Mouse (Mus musculus) 416B (cell line): ENCODE results near the gene Vps52.

Experiments
- DNase-seq: peaks from one replicate; pipeline ENCODE4 v3.0.0; 2011; ENCODE audit warnings: low read depth

The Vps52 gene

GRCm38 (mm10) chr17:33920282-33921097 is 35.1 kb upstream of the Vps52 start:
- DNase-seq, result peak; percentile 92

DNA sequence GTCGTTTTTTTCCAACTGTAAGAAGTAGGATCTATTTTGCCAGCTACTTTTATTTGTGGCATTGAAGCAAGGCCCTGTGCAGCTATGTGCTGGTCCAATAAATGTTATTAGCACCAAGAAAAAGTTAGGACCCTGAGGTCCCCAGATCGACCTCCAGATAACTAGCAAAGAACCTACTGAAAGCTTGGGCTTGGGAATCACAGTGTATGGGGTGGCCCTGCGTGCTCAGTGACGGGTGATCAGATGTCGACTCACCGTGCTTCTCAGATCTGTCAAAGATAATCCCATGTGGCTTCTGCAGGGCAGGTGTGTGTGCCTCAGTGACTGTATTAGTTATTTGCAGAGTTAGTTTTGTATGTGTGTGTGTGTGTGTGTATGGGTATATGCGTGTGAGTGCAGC is 34.3 kb upstream of the Vps52 start:
- no peak for DNase-seq

GRCm38 (mm10) chr17:33924577-33925283 is 30.9 kb upstream of the Vps52 start:
- peak; percentile 74 for DNase-seq

DNA sequence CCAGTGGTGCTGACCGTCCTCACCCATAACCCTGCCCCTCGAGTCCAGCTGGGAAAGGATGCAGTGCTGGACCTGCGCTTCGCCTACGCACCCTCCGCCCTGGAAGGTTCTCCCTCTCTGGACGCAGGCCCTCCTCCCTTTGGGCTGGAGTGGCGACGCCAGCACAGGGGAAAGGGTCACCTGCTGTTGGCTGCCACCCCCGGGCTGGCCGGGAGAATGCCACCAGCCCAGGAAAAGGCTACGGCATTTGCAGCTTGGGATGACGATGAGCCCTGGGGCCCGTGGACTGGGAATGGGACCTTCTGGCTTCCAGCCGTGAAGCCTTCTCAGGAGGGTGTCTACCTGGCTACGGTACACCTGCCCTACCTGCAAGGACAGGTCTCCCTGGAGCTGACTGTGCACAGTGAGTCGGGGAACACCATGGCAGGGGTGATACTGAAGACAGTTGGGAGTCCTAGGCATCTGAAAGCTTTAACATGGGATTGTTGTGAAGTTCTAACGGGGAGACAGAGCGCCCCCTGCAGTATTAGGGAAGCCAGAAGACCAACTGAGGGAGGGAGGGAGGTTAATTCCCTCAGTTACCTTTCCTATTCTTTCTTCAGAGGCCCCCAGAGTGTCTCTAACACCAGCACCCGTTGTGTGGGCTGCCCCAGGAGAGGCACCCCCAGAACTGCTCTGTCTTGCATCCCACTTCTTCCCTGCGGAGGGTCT is 30.1 kb upstream of the Vps52 start:
- DNase-seq, result no peak

DNA sequence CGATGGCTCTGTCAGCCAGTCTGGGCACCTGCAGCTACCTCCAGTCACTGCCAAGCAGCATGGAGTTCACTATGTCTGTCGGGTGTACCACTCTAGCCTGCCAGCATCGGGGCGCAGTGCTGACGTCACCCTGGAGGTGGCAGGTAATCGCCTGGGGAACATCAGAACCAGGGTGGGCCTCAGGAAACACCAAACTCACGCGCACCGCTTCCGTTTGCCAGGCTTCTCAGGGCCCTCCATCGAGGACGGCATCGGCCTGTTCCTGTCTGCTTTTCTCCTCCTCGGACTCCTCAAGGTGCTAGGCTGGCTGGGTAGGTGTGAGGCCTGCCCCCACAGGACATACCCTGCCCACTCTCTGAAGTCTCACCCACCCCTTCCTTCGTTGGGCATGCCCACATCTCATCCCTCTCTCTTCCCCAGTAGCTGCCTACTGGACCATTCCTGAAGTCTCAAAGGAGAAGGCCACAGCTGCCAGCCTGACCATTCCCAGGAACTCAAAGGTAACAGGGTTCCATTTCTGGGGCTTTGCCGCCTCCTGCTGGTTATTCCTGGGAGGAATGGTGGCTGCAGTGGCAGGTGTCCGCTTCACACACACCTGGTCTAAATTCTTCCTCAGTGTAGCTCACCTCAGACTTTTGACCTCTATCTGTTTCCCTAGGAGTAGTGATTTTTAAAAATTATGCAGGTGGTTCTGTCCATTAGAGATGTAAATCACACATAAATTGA is 29.2 kb upstream of the Vps52 start:
- DNase-seq, result no peak

DNA sequence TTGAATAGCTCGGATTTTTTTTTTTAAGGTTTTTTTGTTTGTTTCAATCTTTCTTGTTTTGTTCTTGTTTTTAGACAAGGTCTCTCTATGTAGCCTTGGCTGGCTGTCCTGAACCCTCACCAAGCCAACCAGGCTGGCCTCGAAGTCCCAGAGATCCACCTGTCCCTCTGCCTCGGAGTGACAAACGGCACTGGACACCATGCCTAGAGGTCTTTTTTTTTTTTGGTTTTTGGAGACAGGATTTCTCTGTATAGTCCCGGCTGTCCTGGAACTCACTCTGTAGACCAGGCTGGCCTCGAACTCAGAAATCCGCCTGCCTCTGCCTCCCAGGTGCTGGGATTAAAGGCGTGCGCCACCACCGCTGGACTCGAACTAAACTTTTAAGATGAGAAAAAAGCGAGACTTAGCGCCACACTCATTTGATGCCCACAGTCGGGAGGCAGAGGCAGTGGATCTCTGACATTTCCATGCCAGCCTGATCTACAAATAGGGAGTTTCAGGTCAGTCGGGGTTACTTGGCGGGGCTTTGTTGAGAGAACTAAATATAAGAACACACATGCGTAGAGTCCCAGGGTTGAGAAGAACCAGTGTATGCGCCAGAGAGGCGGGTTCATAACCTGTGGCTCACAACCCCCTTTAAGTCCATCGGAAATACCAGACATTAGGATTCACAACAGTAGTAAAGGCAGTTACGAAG is 27.2 kb upstream of the Vps52 start:
- no peak for DNase-seq

- DNase-seq, result peak; percentile 89
Measured at GRCm38 (mm10) chr17:33929371-33930279, 26.0 kb upstream of the Vps52 start, which contains the start of gene Rgl2. Gene Rgl2, plus strand, starts transcription at chr17:33929543.

DNA sequence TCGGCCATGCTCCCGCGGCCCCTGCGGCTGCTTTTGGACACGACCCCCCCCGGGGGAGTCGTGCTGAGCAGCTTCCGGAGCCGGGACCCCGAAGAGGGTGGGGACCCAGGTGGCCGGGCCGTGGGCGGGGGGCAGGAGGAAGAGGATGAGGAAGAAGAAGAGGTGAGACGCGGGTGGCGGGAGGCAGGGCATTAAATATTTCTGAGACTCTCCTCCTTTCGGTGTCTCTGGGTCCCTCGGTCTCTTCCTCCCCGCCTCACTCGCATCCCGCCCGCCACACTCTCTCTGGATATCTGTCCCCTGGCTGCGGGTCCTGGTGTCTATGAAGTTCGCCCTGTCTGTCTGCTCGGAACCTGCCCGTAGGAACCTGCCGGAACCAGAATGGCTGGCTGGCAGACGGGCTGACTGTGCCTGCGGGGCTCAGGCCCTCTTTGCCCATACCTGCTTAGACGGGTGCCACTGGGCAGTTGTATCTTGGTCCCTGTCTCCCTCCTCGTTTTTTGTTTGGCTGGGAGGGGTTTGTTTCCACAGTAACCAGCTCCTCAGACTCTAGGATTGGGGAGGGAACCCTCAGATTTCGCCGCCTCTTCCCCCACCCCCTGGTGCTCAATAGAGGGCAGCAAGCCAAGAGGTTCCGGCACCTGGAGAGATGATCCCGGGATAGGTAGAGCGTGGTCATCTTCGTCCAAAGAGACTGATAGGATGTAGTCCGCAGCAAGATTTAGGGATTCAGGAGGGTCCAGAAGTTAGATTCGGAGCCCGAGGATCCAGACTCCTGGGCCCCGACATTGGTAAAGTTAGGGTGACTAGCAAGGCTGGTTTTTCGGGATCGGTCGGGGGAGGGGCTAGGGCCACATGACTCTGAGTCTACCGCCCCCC is 25.1 kb upstream of the Vps52 start:
- peak; percentile 65 for DNase-seq

DNA sequence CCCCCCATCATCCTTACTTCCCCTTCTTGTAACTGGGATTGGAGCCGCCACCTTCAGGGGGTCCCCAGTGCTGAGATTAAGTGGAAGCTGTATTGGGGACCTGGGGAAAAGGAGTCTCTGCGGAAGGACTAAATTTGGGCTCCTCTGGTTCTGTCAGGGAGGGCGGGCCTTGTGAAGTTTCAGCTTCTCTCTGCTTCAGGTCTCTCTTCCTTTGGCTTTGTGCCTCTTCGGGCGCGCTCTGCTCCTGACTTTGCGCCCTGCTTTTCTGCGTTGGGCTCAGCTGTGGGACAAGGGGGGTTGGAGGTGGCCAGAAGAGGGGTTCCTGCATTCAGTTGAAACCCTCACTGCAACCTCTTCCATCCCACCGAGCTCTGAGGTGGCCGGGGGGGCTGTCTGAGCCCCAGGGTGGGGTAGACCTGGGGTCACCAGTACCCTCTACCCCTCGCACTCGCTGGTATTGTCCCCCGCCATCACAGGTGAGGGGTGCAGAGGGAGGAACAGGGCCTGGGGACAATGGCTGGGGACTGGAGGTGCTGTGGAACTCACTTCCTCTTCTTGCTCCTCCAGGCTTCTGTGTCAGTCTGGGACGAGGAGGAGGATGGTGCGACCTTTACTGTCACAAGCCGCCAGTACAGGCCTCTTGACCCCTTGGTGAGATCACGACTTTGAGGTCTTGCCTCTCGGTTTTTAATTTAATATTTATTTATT is 24.3 kb upstream of the Vps52 start:
- DNase-seq, result no peak

DNA sequence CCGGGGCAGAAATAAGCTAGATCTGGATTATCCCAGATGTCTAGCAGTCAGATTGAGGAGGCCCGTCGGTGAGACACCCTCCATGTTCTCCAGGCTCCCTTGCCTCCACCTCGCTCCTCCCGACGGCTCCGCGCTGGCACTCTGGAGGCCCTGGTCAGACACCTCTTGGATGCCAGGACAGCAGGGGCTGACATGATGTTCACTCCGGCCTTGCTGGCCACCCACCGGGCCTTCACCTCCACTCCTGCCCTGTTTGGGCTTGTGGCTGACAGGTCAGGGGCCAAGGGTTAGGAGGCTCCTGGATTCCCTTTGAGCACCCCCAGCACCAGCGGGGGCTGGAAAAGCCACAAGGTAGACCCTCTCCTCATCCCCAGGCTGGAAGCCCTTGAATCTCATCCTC is 23.7 kb upstream of the Vps52 start:
- DNase-seq, result no peak

DNA sequence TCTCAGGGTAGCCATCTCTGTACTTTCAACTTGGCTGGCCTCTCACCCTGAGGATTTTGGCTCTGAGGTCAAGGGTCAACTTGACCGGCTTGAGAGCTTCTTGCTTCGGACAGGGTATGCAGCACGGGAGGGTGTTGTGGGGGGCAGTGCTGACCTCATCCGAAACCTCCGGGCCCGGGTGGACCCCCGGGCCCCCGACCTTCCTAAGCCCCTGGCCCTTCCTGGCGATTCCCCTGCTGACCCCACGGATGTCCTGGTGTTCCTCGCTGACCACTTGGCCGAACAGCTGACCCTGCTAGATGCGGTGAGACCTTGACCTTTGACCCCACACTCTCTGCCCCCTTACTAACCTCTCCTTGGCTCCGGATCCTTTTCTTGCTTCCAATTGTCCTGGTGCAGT is 23.2 kb upstream of the Vps52 start:
- no peak for DNase-seq

DNA sequence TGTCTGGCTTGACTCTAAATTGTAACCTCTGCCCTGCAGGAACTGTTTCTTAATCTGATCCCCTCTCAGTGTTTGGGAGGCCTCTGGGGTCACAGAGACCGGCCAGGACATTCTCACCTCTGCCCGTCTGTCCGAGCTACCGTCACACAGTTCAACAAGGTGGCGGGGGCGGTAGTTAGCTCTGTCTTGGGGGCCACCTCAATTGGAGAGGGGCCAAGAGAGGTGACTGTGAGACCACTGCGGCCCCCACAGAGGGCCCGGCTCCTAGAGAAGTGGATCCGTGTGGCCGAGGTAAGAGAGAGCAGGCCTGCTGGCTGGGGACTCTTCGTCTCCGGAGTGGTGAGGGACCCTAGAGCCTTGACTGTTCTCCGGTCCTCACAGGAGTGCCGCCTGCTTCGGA is 22.6 kb upstream of the Vps52 start:
- no peak for DNase-seq

DNA sequence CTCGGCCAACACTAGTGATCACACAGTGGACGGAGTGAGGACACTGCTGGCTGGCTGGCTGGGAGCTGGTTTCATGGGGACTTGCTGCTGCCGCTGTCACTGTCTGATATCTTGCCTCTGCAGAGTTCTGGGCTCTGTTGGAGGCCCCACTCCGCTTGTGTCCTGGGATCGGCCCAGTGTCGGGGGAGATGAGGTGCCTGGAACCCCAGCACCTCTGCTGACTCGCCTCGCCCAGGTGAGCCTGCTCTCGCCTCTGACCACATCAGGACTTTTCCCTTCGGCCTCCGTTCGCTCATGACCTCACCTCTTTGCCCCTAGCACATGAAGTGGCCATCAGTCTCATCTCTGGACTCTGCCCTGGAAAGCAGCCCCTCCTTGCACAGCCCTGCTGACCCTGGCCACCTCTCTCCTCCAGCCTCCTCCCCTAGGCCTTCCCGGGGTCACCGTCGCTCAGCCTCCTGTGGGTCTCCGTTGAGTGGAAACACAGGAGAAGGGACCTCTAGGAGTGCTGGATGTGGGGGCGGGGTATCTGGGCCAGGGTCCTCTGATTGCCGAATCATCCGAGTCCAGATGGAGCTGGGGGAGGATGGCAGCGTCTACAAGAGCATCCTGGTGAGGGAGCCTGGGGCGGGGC is 20.1 kb upstream of the Vps52 start:
- DNase-seq, result no peak

- DNase-seq, result no peak
Measured at GRCm38 (mm10) chr17:33936993-33937392, 18.6 kb upstream of the Vps52 start.

DNA sequence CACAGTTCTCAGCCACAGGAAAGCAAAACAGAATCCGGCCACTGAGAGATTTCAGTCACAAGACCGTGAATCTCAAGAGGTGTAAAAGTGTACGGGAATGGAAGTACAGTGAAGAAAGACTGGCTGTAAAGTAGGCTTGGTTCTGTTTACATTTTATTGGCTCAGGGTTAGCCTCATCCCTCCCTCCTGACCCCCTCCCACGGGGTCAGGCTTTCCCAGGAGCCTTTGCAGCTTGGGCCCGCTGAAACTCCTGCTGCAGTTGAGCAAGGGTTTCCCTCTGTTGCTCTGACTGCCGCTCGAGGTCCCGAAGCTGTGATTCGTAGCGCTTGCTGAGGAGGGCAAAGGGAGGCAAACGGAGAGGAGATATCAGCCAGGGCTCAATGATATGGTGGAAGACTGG is 16.8 kb upstream of the Vps52 start:
- no peak for DNase-seq

DNA sequence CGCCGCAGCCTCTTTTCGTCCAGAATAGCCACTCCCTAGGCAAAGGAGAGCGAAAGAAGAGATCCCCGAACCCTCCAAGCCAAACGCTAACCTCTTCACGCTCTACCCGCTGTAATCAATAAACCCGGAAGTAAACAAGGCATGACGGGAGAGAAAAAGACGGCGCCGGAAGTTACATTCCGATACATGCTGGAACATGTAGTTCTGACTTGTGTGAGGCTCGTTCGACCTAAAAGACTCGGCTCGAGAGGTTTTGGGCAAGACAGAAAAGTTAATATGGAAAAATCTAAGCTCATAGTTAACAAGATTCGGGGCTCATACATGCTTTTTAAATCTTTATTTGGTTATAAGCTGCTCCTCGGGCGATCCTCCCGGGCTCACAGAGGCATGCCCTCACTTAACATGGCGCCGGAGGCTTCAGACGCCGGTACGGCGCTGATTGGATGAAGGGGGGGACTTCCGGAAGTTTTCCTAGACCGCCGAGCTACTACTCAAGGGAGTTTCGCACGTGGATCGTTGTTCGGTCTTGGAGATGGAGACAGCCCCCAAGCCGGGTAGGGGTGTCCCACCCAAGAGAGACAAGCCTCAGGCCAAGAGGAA is 15.3 kb upstream of the Vps52 start, which contains the start of the genes Pfdn6 and Wdr46:
Pfdn6 (minus strand) TSS at position 138 of the 600 bp plus-strand sequence.
Wdr46 (plus strand) TSS at position 455 of the 600 bp plus-strand sequence.
- peak; percentile 96 for DNase-seq

DNA sequence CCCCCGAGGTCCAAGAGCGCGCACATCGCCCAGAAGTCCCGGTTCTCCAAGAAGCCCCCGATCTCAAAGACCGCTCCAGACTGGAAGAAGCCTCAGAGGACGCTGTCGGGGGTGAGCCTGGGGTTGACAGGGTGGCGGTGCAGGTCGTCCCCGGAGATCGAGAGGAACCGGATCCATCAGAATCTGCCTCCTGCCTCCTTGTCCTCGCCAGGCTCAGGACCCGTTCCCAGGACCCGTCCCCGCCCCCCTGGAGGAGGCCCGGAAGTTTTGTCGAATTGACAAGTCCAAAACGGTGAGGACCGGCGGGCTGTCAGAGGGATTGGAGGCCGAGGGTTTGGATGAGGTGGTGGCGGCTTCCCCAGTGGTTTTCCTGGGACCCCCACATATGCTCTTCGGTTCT is 14.6 kb upstream of the Vps52 start:
- peak; percentile 44 for DNase-seq

DNA sequence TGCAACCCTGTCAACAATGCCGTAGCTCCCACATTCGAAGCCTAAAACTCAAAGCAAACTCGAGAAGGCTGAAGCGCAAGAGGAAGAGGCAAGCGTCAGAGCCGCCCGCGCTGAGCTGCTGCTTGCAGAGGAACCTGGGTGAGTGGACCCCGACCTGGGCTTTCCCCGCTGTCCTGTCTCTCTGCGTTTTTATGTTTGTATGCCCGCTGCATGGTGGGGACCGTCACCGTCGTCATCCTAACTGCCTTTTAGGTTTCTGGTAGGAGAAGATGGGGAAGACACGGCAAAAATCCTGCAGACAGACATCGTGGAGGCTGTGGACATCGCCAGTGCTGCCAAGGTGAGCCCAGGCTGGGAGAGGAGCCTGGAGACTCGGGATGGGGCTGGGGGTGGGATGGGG is 14.2 kb upstream of the Vps52 start:
- no peak for DNase-seq
